Mouse (Mus musculus) spleen, adult 2 months (tissue): Measurements from ENCODE around the gene Tiam1.

ENCODE experiments used
- CTCF ChIP-seq: fragments of 200-500 bp; IDR thresholded peaks from 2 replicates; pipeline ENCODE4 v1.5.1; 2011; ENCODE audit warnings: mild to moderate bottlenecking, inconsistent platforms; ENCODE audit not compliant: insufficient read depth, insufficient read length, insufficient replicate concordance; ENCODE audit errors: extremely low read depth
- POLR2A ChIP-seq: fragments of 200-500 bp; IDR thresholded peaks from 2 replicates; pipeline ENCODE4 v1.6.1; 2011; ENCODE audit warnings: low read depth, low read length, inconsistent platforms

GRCm38 (mm10) chr16:89810398-89810797, 333.2 kb downstream of the Tiam1 start:
- no peak for TF ChIP-seq POLR2A
- TF ChIP-seq CTCF = no peak
